Mouse (Mus musculus) stomach, postnatal 0 days (tissue): ENCODE measurements at regions not wholly inside any gene's neighbourhood (a gene's known extent, or its start where the extent isn't known, plus 50 kb on each side); places are given as distances from the start of the nearest gene placed in this dataset.
A peak's percentile ranks its signal among the peaks of the same experiment; 100 is the strongest.

Source experiments
- ATAC-seq: fragments of 200-750 bp; cut with Nextera tagmentation; 2 replicates; pipeline ENCODE4 v1.8.0; 2017; ENCODE audit not compliant: low FRiP score, low TSS enrichment
- DNase-seq: peaks from one replicate; pipeline ENCODE4 v3.0.0-alpha.2; 2016; ENCODE audit warnings: low spot score
- H3K27ac ChIP-seq: fragments of 300-500 bp; sonication (generic); replicated peaks from 2 replicates; pipeline ENCODE4 v1.5.1; 2014; ENCODE audit warnings: mild to moderate bottlenecking, control low read depth
- H3K27me3 ChIP-seq: fragments of 300-500 bp; sonication (generic); 2 replicates; pipeline ENCODE4 v1.6.1; 2014; ENCODE audit warnings: low read length; ENCODE audit not compliant: control insufficient read depth, insufficient read depth
- H3K36me3 ChIP-seq: fragments of 300-500 bp; sonication (generic); 2 replicates; pipeline ENCODE4 v1.6.1; 2014; ENCODE audit warnings: low read length, mixed read lengths; ENCODE audit not compliant: control insufficient read depth, insufficient read depth
- H3K4me1 ChIP-seq: fragments of 300-500 bp; sonication (generic); replicated peaks from 2 replicates; pipeline ENCODE4 v1.6.1; 2014; ENCODE audit warnings: antibody characterized with exemption; ENCODE audit not compliant: control insufficient read depth, insufficient read depth
- H3K4me2 ChIP-seq: fragments of 300-500 bp; sonication (generic); replicated peaks from 2 replicates; pipeline ENCODE4 v1.6.1; 2014; ENCODE audit warnings: low read depth, mild to moderate bottlenecking, control low read depth, moderate library complexity
- H3K4me3 ChIP-seq: fragments of 300-500 bp; sonication (generic); 2 replicates; pipeline ENCODE4 v1.5.1; 2014; ENCODE audit warnings: low read depth, low read length, control low read depth
- H3K9ac ChIP-seq: fragments of 300-500 bp; sonication (generic); 2 replicates; pipeline ENCODE4 v1.6.1; 2014; ENCODE audit warnings: mild to moderate bottlenecking, low read length, control low read depth, mixed read lengths
- H3K9me3 ChIP-seq: fragments of 300-500 bp; sonication (generic); 2 replicates; pipeline ENCODE4 v1.6.1; 2016; ENCODE audit warnings: low read length; ENCODE audit not compliant: control insufficient read depth
- CTCF ChIP-seq: IDR thresholded peaks from 2 replicates; pipeline ENCODE4 v1.5.1; 2016; ENCODE audit warnings: antibody characterized with exemption, low read depth, mild to moderate bottlenecking, moderate library complexity
- EP300 ChIP-seq: optimal IDR thresholded peaks from 2 replicates; pipeline ENCODE3; 2016; ENCODE audit warnings: antibody characterized with exemption
- WGBS: fragments of 180-500 bp; shearing (Covaris S2); extraction: QIAGEN DNeasy Blood & Tissue Kit; methylation state at CpG from one replicate; pipeline ENCODE4 v1.1.7; 2014; 5-methylcytosine and 5-hydroxymethylcytosine counted together

DNA sequence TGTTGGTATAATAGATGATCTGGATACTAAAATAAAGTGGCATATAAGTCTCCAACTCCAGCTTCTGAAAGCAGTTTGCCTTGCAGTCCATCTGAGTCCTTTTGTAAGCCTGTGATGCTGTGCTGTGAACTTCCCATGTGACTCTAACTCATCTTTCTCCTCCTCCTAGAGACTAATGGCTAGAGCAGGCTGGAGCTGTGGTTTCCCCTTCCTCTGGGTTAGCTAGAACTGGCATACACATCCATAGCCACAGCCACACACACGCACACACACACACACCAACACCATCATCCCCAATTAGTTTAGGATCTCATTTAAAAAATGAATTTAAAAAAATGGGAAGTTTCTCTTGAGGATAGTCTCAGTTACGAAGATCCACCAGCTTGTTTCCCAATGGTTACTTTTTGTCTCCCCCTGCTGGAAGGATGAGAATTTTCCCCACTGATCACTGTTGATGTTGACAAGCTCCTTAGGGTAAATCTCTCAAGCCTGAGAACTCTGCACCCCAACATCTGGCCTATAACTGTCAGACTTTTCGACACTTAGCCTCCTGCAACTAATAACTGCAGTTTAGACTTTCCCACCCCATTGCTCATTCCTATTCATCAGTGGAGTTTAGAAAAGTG lies 500.7 kb downstream of the Mdfic start:
- ATAC-seq (no peak), DNase-seq (no peak)
- Histone ChIP-seq H3K4me2 (no peak overlapping the region), H3K9me3 (no peaks in the 10 kb centered on the region), H3K9ac (no peak overlapping the region), H3K27me3 (no peaks in the 10 kb centered on the region), H3K27ac (no peak overlapping the region), H3K4me1 (no peaks in the 10 kb centered on the region), H3K36me3 (no peaks in the 10 kb centered on the region), H3K4me3 (no peak overlapping the region)
- WGBS: 52% methylated on average over 3 of the region's 3 CpGs
- TF ChIP-seq EP300 (no peak), CTCF (peak; percentile 79)
